Mouse (Mus musculus) liver, embryonic 14.5 days (tissue): ENCODE measurements around the gene Rad51b.

Source experiments
- CTCF ChIP-seq: IDR thresholded peaks from 2 replicates; pipeline ENCODE4 v1.5.1; 2016; ENCODE audit warnings: antibody characterized with exemption, low read depth, control low read depth
- EP300 ChIP-seq: IDR thresholded peaks from 2 replicates; pipeline ENCODE4 v1.6.1; 2016; ENCODE audit warnings: antibody characterized with exemption, low read depth

DNA sequence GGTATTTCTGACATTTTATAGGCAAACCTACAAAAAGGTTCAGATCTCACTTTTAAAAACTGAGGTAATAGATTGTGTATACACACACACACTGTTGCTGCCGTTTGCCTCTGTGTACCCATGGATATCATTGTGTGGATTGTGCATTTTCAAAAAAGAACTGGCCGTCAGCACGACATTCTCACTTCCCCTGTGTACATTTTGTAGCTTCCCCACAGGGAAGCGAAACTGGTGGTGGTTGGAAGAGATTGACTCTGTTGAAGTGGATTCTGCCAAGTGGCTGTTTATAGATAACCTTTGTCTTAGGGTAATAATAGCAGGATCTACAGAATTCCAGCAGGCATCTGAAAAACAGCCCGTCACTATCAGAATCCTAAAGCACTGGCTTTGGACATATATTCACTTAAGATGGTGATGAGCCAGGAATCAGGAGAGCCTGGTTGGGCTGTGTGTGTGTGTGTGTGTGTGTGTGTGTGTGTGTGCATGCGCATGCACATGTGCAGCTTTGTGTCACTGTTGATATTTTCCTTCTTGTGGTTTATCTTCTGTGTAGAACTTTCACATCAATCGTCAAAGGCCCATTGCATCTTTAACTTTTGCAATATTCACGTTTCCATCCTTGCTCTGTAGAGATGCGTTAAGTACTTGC, 336.5 kb downstream of the Rad51b start:
- TF ChIP-seq EP300, result no peak
- TF ChIP-seq CTCF, result no peak
